Mouse (Mus musculus) activated CD4-positive, CD25-positive, alpha-beta regulatory T cell, adult 9 weeks (primary cell): ENCODE data around the gene Plekhh3. TPM values are rescaled to one million over a fixed set of nuclear protein-coding genes. Genes with fewer than 3 reads are reported as not detected.

Source experiments
- polyA plus RNA-seq: library from polyadenylated mRNA; unstranded; fragments of 100-300 nt; shearing (Covaris generic); gene quantifications from one replicate; pipeline ENCODE4 v1.2.1, GENCODE M21; 2017

Gene Plekhh3
- 0.24 TPM for polyA plus RNA-seq

GRCm38 (mm10) chr11:101170811-101171610 lies at the start of gene Plekhh3:
Gene Plekhh3, minus strand, starts transcription at chr11:101171351.

GRCm38 (mm10) chr11:101174851-101175628 lies 3.9 kb upstream of the Plekhh3 start, which contains the start of gene Ccr10:
Gene Ccr10, minus strand, starts transcription at chr11:101175443.

GRCm38 (mm10) chr11:101170354-101170810 lies 769 bp downstream of the Plekhh3 start, which contains the start of gene Cntnap1:
Gene Cntnap1, plus strand, starts transcription at chr11:101170523.

GRCm38 (mm10) chr11:101155728-101156371 lies 15.3 kb downstream of the Plekhh3 start, which contains the start of gene Tubg2:
Gene Tubg2, plus strand, starts transcription at chr11:101155907.

GRCm38 (mm10) chr11:101119761-101120544 lies 51.2 kb downstream of the Plekhh3 start, which contains the start of the genes Retreg3 and Tubg1:
Gene Retreg3, minus strand, starts transcription at chr11:101119893.
Gene Tubg1, plus strand, starts transcription at chr11:101119938.

Other genes with a start within 250 kb of the Plekhh3 start
- gene Stat3, start 231.8 kb downstream of the Plekhh3 start, polyA plus RNA-seq, result 307 TPM
- 0.38 TPM for gene Cavin1, start 200.5 kb downstream of the Plekhh3 start, polyA plus RNA-seq
- 10.3 TPM for gene Atp6v0a1, start 161.9 kb downstream of the Plekhh3 start, polyA plus RNA-seq
- gene Naglu, start 101.3 kb downstream of the Plekhh3 start, polyA plus RNA-seq, result 6.7 TPM
- gene Hsd17b1, start 92.9 kb downstream of the Plekhh3 start, polyA plus RNA-seq, result 0.42 TPM
- 35.2 TPM for gene Coasy, start 88.8 kb downstream of the Plekhh3 start, polyA plus RNA-seq
- gene Mlx, start 84.1 kb downstream of the Plekhh3 start, polyA plus RNA-seq, result 126 TPM
- 8.4 TPM for gene Psmc3ip, start 75.9 kb downstream of the Plekhh3 start, polyA plus RNA-seq
- 70.2 TPM for gene Retreg3, start 51.5 kb downstream of the Plekhh3 start, polyA plus RNA-seq
- 45.3 TPM for gene Tubg1, start 51.4 kb downstream of the Plekhh3 start, polyA plus RNA-seq
- 4.3 TPM for gene Tubg2, start 15.4 kb downstream of the Plekhh3 start, polyA plus RNA-seq
- 0.13 TPM for gene Cntnap1, start 828 bp downstream of the Plekhh3 start, polyA plus RNA-seq
- gene Ccr10, start 4.1 kb upstream of the Plekhh3 start, polyA plus RNA-seq, result 1.9 TPM
- gene Ezh1, start 55.1 kb upstream of the Plekhh3 start, polyA plus RNA-seq, result 96.4 TPM
- gene Ramp2, start 74.7 kb upstream of the Plekhh3 start, polyA plus RNA-seq, result not detected
- gene Vps25, start 82.4 kb upstream of the Plekhh3 start, polyA plus RNA-seq, result 157 TPM
- gene Wnk4, start 89.2 kb upstream of the Plekhh3 start, polyA plus RNA-seq, result 2.4 TPM
- gene Cntd1, start 107.7 kb upstream of the Plekhh3 start, polyA plus RNA-seq, result not detected
- gene Coa3, start 107.8 kb upstream of the Plekhh3 start, polyA plus RNA-seq, result 130 TPM
- 217 TPM for gene Becn1, start 130.9 kb upstream of the Plekhh3 start, polyA plus RNA-seq
- 156 TPM for gene Psme3, start 144.9 kb upstream of the Plekhh3 start, polyA plus RNA-seq
- gene Aoc2, start 153.7 kb upstream of the Plekhh3 start, polyA plus RNA-seq, result 4.1 TPM
- not detected for gene Aoc3, start 159.3 kb upstream of the Plekhh3 start, polyA plus RNA-seq
- not detected for gene G6pc, start 196.2 kb upstream of the Plekhh3 start, polyA plus RNA-seq
- 39.4 TPM for gene Aarsd1, start 246.3 kb upstream of the Plekhh3 start, polyA plus RNA-seq